Mouse (Mus musculus): ENCODE results near the gene Syne3. TPM values are rescaled to one million over a fixed set of nuclear protein-coding genes. Genes with fewer than 3 reads are reported as not detected.

Syne3 gene
- total RNA-seq, 1 experiment, result 1.5 TPM

DNA sequence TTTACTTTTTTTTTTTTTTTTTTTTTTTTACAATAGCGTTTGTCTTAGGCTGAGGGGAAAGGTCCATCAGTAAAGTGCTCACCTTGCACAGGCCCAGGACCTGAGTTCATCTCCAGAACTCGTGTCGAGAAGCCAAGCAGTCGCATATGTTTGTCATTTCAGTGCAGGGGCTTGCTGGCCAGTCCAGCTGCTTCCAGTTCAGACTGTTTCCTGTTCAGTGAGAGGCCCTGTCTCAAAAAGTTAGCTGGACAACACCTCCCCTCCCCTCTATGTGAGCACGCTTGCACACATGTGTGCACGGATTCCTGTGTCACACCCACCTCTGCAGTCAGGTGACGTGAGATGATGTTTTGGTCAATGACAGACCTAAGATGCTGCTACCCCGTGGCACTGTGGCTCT lies 119.5 kb downstream of the Syne3 start:
- H3K9me3 ChIP-seq (ENCODE audit: control insufficient read depth, insufficient read depth, low read depth, low read length), result no peaks in the 10 kb centered on the region
- in situ Hi-C loops (cut with MboI; ENCODE audit: low sequenced_read_pairs in 2 of 2, unreplicated experiment in 2 of 2), result no loop called here
- H3K9ac ChIP-seq (ENCODE audit: insufficient read depth, low read depth, low read length, poor library complexity, severe bottlenecking), result no peak overlapping the region
- H3K4me1 ChIP-seq (ENCODE audit: control insufficient read depth in 2 of 2, insufficient read depth in 2 of 2, low read length in 2 of 2, poor library complexity in 1 of 2), result no peaks in the 10 kb centered on the region
- no peak overlapping the region for H3K4me3 ChIP-seq (ENCODE audit: insufficient read depth in 1 of 2, low read depth in 1 of 2, low read length in 2 of 2, poor library complexity in 1 of 2, severe bottlenecking in 1 of 2)
- H3K36me3 ChIP-seq (ENCODE audit: control insufficient read depth, insufficient read depth, low read length, poor library complexity, severe bottlenecking), result no peaks in the 10 kb centered on the region
- TF ChIP-seq CHD2 (IDR thresholded peaks at IDR 0.05; ENCODE audit: low read depth, low read length) (no peak), MAFK (IDR thresholded peaks at IDR 0.05; ENCODE audit: insufficient read depth, low read depth, low read length) (no peak), HCFC1 (IDR thresholded peaks at IDR 0.05; ENCODE audit: borderline replicate concordance, insufficient read depth, low read length) (no peak), ZC3H11A (IDR thresholded peaks at IDR 0.05; ENCODE audit: borderline replicate concordance, low read depth, low read length) (no peak), ZNF384 (IDR thresholded peaks at IDR 0.05; ENCODE audit: low read depth, low read length) (no peak)
- H3K27ac ChIP-seq (ENCODE audit: insufficient read depth, low read depth, low read length, poor library complexity, severe bottlenecking), result no peak overlapping the region
- DNase-seq (ENCODE audit: low read depth, low spot score), result no peak

DNA sequence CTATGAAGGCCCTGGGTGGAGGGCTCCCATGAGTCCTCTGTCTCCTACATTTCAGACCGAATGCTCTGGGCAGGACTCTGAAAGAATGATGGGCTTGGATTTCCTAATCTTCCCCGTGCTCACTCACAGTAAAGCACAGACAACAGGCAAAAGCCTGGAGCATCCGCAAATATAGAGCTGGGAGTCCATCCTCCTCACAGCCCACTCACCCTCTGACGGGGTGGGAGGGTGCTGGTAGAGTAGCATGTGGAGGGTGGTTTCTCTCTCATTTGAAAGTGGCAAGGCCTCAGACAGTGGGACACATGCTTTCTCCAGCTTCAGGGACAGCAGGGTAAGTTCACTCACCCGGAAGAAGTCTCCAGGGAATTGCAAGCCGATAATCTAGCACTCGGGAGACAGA lies 123.5 kb downstream of the Syne3 start:
- in situ Hi-C loops (cut with MboI; ENCODE audit: low sequenced_read_pairs in 2 of 2, unreplicated experiment in 2 of 2), result no loop called here
- no peak for DNase-seq (ENCODE audit: low read depth, low spot score)
- Histone ChIP-seq H3K4me1 (ENCODE audit: control insufficient read depth in 2 of 2, insufficient read depth in 2 of 2, low read length in 2 of 2, poor library complexity in 1 of 2) (peaks cover 0 to 7% of the 10 kb centered on the region in 2 experiments; a peak in 1 of 4 replicates), H3K36me3 (ENCODE audit: control insufficient read depth, insufficient read depth, low read length, poor library complexity, severe bottlenecking) (no peaks in the 10 kb centered on the region), H3K4me3 (ENCODE audit: insufficient read depth in 1 of 2, low read depth in 1 of 2, low read length in 2 of 2, poor library complexity in 1 of 2, severe bottlenecking in 1 of 2) (no peak overlapping the region), H3K9ac (ENCODE audit: insufficient read depth, low read depth, low read length, poor library complexity, severe bottlenecking) (no peak overlapping the region), H3K9me3 (ENCODE audit: control insufficient read depth, insufficient read depth, low read depth, low read length) (no peaks in the 10 kb centered on the region), H3K27ac (ENCODE audit: insufficient read depth, low read depth, low read length, poor library complexity, severe bottlenecking) (no peak overlapping the region)
- TF ChIP-seq CHD2 (IDR thresholded peaks at IDR 0.05; ENCODE audit: low read depth, low read length), result no peak
- no peak for TF ChIP-seq HCFC1 (IDR thresholded peaks at IDR 0.05; ENCODE audit: borderline replicate concordance, insufficient read depth, low read length)
- TF ChIP-seq MAFK (IDR thresholded peaks at IDR 0.05; ENCODE audit: insufficient read depth, low read depth, low read length), result no peak
- TF ChIP-seq ZC3H11A (IDR thresholded peaks at IDR 0.05; ENCODE audit: borderline replicate concordance, low read depth, low read length), result no peak
- no peak for TF ChIP-seq ZNF384 (IDR thresholded peaks at IDR 0.05; ENCODE audit: low read depth, low read length)

DNA sequence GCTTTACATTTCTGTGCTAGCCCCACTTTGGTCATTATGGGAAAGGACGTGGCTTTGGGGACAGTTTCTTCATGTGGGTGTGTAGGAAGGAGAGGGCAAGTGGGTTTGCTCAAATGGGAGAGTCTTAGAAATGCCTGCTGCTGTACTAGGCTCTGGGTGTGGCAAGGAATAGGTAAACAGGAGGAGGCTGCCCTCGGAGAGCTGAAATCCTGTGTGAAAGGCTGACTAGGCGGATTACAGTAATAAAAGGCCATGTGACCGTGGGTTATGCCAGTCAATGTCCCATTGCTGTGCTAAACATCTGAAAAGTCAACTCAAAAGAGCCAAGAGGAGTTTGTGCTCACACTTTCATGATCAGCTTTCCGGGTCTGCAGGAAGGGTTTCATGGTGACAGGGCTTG lies 127.1 kb downstream of the Syne3 start:
- in situ Hi-C loops (cut with MboI; ENCODE audit: low sequenced_read_pairs in 2 of 2, unreplicated experiment in 2 of 2), result no loop called here
- H3K27ac ChIP-seq (ENCODE audit: insufficient read depth, low read depth, low read length, poor library complexity, severe bottlenecking), result no peak overlapping the region

DNA sequence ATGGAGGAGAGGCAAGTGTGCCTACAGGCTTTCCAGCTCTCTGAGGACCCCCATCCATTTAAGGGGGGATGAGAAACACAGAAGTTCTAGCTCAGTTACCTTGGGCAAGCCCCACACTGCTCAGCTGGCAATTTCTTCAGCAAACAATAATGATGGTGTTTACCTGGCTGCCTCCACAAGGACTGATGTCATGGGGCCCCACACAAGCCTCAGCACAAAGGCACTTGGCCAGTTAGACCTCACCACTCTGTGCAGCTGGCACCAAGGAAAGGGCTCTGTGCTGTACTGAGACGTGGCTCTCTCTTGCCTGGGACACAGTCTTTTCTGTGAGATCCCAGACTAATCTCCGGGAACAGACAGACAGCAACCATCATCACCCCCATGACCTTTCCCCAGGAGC lies 127.5 kb downstream of the Syne3 start:
- Histone ChIP-seq H3K27ac (ENCODE audit: insufficient read depth, low read depth, low read length, poor library complexity, severe bottlenecking) (no peak overlapping the region), H3K9ac (ENCODE audit: insufficient read depth, low read depth, low read length, poor library complexity, severe bottlenecking) (no peak overlapping the region), H3K9me3 (ENCODE audit: control insufficient read depth, insufficient read depth, low read depth, low read length) (no peaks in the 10 kb centered on the region), H3K4me3 (ENCODE audit: insufficient read depth in 1 of 2, low read depth in 1 of 2, low read length in 2 of 2, poor library complexity in 1 of 2, severe bottlenecking in 1 of 2) (no peak overlapping the region), H3K4me1 (ENCODE audit: control insufficient read depth in 2 of 2, insufficient read depth in 2 of 2, low read length in 2 of 2, poor library complexity in 1 of 2) (peaks cover 0 to 21% of the 10 kb centered on the region in 2 experiments; a peak in 1 of 4 replicates), H3K36me3 (ENCODE audit: control insufficient read depth, insufficient read depth, low read length, poor library complexity, severe bottlenecking) (no peaks in the 10 kb centered on the region)
- in situ Hi-C loops (cut with MboI; ENCODE audit: low sequenced_read_pairs in 2 of 2, unreplicated experiment in 2 of 2), result no loop called here
- no peak for TF ChIP-seq MAFK (IDR thresholded peaks at IDR 0.05; ENCODE audit: insufficient read depth, low read depth, low read length)
- TF ChIP-seq CHD2 (IDR thresholded peaks at IDR 0.05; ENCODE audit: low read depth, low read length), result no peak
- DNase-seq (ENCODE audit: low read depth, low spot score), result no peak

More for the DNA sequence above, 127.1 kb downstream of the Syne3 start:
- H3K9me3 ChIP-seq (ENCODE audit: control insufficient read depth, insufficient read depth, low read depth, low read length), result no peaks in the 10 kb centered on the region
- TF ChIP-seq HCFC1 (IDR thresholded peaks at IDR 0.05; ENCODE audit: borderline replicate concordance, insufficient read depth, low read length) (no peak), ZNF384 (IDR thresholded peaks at IDR 0.05; ENCODE audit: low read depth, low read length) (no peak), CHD2 (IDR thresholded peaks at IDR 0.05; ENCODE audit: low read depth, low read length) (no peak), ZC3H11A (IDR thresholded peaks at IDR 0.05; ENCODE audit: borderline replicate concordance, low read depth, low read length) (no peak), MAFK (IDR thresholded peaks at IDR 0.05; ENCODE audit: insufficient read depth, low read depth, low read length) (no peak)
- DNase-seq (ENCODE audit: low read depth, low spot score), result no peak
- H3K9ac ChIP-seq (ENCODE audit: insufficient read depth, low read depth, low read length, poor library complexity, severe bottlenecking), result no peak overlapping the region
- peaks cover 0 to 21% of the 10 kb centered on the region in 2 experiments; a peak in 1 of 4 replicates for H3K4me1 ChIP-seq (ENCODE audit: control insufficient read depth in 2 of 2, insufficient read depth in 2 of 2, low read length in 2 of 2, poor library complexity in 1 of 2)
- H3K36me3 ChIP-seq (ENCODE audit: control insufficient read depth, insufficient read depth, low read length, poor library complexity, severe bottlenecking), result no peaks in the 10 kb centered on the region
- H3K4me3 ChIP-seq (ENCODE audit: insufficient read depth in 1 of 2, low read depth in 1 of 2, low read length in 2 of 2, poor library complexity in 1 of 2, severe bottlenecking in 1 of 2), result no peak overlapping the region

DNA sequence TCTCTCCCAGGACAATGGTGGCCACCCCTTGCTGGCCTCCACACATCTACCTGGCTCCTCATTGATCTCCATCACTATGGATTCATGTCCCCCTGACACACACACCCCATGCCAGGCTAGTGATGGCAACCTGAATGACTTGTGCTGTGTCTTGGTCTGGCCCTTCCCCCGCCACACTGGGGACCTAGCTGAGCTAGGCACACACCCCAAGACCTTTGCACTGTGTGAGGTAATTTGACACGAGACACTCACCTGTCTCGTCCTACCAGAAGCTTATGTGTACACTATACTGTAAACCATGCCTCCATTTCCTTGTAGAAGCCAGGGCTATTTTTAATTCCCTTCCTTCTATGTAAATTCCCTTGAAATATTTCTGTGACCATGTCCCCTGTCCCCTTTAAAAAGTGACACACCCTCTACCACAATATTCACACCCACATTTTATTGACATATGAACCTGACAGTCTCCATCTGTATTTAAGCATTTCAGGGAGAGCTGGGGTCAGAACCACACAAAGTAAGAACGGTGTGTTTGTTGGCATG lies 128.0 kb downstream of the Syne3 start:
- Histone ChIP-seq H3K9me3 (ENCODE audit: control insufficient read depth, insufficient read depth, low read depth, low read length) (no peaks in the 10 kb centered on the region), H3K4me1 (ENCODE audit: control insufficient read depth in 2 of 2, insufficient read depth in 2 of 2, low read length in 2 of 2, poor library complexity in 1 of 2) (peaks cover 0 to 21% of the 10 kb centered on the region in 2 experiments; a peak in 1 of 4 replicates), H3K36me3 (ENCODE audit: control insufficient read depth, insufficient read depth, low read length, poor library complexity, severe bottlenecking) (no peaks in the 10 kb centered on the region), H3K27ac (ENCODE audit: insufficient read depth, low read depth, low read length, poor library complexity, severe bottlenecking) (no peak overlapping the region), H3K9ac (ENCODE audit: insufficient read depth, low read depth, low read length, poor library complexity, severe bottlenecking) (no peak overlapping the region), H3K4me3 (ENCODE audit: insufficient read depth in 1 of 2, low read depth in 1 of 2, low read length in 2 of 2, poor library complexity in 1 of 2, severe bottlenecking in 1 of 2) (no peak overlapping the region)
- no peak for DNase-seq (ENCODE audit: low read depth, low spot score)
- in situ Hi-C loops (cut with MboI; ENCODE audit: low sequenced_read_pairs in 2 of 2, unreplicated experiment in 2 of 2), result no loop called here
- TF ChIP-seq MAFK (IDR thresholded peaks at IDR 0.05; ENCODE audit: insufficient read depth, low read depth, low read length) (no peak), ZC3H11A (IDR thresholded peaks at IDR 0.05; ENCODE audit: borderline replicate concordance, low read depth, low read length) (no peak), HCFC1 (IDR thresholded peaks at IDR 0.05; ENCODE audit: borderline replicate concordance, insufficient read depth, low read length) (no peak), CHD2 (IDR thresholded peaks at IDR 0.05; ENCODE audit: low read depth, low read length) (no peak), ZNF384 (IDR thresholded peaks at IDR 0.05; ENCODE audit: low read depth, low read length) (no peak)
